Mouse (Mus musculus): ENCODE results near the gene Zfp882.
"Not testable (repeated sequence)": the region's sequence is repeated elsewhere in the genome, so short reads cannot be mapped to it uniquely, and the experiment has no call there.

Zfp882 gene

GRCm38 (mm10) chr8:71908309-71909261 is at the start of gene Zfp882, which contains the start of gene Zfp617:
TSS of gene Zfp882 (plus strand) at chr8:71908608.
TSS of gene Zfp617 (plus strand) at chr8:71908635.
- DNase-seq: peak; percentile 82 to 85

DNA sequence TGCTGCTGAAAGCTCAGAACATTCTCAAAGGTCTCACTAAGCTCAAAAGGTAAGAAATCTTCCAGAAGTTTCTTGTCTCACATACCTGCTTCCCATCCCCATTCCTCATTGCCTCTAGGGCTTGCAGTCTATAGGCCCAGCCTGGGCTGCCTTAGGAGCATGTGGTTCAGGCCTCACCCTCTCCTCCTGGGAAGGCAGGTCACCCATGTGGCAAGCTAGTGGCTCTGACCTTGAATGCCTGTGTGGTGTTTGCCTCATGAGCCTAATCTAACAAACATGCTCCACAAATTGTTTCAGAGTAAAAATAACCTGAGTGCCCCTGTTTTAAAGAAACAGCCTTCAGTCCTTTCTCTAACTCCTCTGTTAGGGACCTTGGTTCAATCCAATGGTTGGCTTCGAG is 46.9 kb upstream of the Zfp882 start:
- not testable (repeated sequence) for DNase-seq

DNA sequence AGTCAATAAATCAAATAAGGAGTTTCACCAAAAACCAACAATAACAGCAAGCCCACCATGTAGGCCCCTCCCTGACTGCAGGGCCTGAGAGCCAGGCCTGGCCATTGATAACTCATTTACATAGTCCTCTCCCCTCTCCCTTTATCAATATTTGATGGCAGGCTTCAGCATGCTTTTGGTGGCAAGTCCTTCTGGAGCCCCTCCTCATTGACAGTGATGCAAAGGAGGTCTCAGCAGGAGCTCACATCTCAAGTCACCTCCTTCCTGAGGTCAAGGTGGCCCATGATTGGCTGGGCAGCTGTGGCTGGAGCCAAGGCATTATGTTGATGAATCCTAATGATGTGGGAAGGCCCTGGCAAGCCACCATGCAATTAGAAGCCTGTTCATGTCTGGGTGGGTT is 46.4 kb upstream of the Zfp882 start:
- DNase-seq: not testable (repeated sequence)

DNA sequence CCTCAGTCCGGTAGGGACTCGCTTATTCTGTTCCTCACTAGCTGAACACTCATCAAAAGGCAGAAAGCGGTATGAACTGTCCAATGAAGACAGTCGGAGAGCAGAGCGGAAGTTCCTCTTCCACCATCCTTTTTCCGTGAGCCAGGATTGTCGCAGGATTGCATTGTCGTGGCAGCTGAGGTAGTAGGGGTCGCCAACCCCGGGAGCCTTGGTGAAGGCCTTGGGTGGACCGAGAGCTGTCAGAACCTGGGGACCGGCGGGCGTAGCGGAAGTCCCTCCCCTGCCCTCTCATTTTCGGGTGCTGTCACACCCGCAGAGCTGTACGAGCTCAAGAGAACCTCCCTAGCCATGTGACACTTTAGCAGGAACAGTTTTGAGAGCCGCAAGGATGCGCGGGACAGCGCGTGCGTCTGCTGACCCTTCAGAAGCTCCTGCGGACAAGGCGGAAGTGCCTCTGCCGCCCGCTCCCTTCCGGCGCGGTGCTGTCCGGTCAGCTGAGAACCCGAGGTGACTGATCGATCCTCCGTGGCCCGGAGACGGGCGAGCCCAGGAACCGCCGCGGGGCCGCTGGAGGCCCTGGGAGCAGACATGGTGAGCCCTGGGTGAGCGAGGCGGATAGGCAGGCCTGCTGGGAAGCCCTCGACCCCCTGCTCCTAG is 26.7 kb upstream of the Zfp882 start, which contains the start of gene Zfp709:
Gene Zfp709, plus strand, starts transcription at position 402 of the 657 bp plus-strand sequence.
- DNase-seq: peak; percentile 62 to 68

DNA sequence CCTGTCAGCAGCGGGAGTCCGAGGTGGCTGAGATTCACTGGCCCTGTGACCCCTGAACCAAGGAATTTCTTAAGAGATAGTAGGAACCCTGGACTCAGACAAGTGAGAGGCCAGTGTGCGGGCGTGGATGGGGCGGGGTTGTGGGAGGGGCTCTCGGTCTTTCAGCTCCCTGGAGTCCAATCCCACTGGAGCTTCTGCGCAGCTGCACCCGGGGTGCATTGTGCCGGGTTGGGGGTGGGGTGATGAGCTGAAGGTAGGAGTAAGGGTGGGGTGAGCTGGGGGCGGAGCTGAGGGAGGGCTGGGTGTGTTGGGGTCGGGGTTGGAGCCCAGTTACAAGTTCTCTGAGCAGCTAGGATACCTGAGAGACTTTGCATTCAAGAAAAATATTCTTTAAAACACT is 7.7 kb upstream of the Zfp882 start:
- not testable (repeated sequence) for DNase-seq

DNA sequence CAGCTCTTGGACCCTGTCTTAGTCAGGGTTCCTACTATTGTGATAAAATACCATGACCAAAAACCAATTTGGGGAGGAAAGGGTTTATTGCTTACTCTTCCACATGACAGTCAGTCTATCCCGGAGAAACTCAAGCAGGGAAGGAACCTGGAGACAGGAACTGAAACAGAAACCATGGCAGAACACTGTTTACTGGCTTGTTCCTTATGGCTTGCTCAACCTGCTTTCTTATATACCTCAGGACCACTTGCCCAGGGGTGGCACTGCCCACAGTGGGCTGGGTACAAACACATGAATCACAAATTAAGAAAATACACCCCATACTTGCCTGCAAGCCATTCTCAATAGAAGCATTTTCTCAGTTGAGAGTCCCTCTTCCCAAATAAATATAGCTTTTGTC is 5.3 kb upstream of the Zfp882 start:
- DNase-seq: not testable (repeated sequence)

DNA sequence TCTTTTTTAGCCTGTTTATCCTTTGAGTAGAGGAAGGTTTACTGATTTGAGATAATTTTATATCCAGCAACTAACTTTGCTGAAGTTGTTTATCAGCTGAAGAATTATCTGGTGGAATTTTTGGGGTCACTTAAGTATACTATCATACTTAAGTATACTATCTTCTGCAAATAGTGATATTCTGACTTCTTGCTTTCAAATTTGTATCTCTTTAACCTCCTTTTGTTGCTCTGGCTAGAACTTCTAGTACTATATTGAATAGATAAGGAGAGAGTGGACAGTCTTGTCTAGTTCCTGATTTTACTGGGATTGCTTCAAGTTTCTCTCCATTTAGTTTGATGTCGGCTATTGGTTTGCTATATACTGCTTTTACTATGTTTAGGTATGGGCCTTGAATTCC is 1.6 kb upstream of the Zfp882 start:
- DNase-seq: no peak

- DNase-seq: no peak
These were observed 580 bp upstream of the Zfp882 start for GRCm38 (mm10) chr8:71907798-71908257.

DNA sequence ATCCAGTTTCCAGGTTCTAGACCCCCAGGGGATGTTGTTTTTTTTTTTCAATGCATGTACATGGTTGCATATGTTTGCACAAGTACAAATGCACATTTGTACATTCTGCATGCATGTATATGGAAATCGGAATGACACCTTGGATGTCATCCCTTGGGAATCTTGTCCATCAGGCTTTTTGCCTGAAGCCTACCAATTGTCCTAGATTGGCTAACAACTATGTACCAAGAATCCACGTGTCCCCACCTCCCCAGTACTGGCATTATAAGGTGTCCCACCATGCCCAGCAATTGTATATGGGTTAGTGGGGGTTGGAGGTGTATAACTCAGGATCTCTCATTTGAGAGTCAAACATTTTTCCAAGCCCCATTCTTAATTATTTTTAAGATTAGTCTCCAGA is 3.9 kb downstream of the Zfp882 start:
- DNase-seq: no peak

DNA sequence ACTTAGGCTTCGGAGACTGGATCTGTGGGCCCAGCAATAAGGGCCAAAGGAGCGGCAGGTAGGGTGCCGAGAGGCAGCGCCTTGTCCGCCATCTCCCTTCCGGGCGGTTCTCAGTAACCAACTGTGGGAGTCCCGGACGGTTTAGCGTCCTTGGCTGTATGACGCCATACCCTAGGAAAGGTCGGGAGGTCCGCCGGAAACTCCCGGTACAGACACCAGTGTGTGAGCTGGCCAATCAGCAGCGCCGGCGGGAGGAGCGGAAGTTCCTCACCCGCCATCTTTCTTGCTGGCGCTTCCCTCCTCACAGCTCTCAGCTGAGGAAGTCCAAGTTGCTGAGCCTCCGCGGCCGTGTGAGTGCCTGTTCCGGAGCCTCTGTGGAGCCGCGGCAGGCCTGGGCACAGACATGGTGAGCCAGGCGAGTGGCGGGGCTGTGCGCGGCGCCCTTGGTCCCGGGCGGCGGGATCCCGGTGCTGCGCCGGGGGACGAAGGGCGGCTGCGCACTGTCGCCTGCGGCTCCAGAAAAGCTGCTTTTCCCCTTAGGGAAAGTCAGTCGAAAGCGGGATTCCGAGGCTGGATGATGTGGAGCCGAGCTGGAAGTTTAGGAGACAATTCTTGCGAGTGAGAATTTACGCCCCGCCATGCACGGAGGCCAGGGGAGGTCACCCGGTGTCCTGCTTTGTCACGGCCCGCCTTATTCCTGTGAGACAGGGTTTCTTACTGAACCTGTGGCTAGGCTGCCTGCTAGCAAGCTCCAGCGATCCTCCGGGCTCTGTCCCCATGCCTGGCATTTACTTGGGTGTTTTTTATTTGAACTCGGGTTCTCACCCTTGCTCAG is 14.4 kb downstream of the Zfp882 start:
- peak; percentile 87 to 88 for DNase-seq

DNA sequence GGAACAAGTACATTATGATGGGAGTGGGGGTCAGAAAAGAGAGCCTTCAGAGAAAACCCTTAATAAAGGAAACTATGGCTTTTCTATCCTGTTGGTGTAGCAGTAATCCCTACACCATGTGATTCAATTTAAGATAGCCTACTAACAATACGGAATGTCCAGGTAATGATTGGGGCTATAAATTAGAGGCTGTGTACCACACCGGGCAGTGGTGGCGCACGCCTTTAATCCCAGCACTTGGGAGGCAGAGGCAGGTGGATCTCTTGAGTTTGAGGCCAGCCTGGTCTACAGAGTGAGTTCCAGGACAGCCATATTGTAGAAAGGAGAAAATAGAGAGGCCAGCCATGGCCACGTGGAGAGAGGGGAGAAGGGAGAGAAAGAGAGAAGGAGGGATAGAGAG is 17.4 kb downstream of the Zfp882 start:
- DNase-seq: no peak

DNA sequence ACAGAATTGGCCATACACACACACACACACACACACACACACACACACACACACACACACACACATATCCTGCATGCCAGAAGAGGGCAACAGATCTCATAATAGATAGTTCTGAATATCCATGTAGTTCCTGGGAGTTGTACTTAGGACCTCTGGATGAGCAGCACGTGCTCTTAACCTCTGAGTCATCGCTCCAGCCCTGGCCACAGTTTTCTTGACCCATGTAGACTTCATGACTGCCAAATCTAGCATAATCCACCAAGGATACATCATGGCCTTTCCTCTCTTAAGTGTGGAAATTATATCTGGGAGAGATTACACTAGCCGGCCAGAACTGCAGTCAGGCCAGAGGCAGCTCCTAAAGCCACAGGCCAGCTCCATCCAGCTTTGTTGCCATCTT is 18.1 kb downstream of the Zfp882 start:
- peak; percentile 45 to 48 for DNase-seq

GRCm38 (mm10) chr8:71927779-71928178 is 19.4 kb downstream of the Zfp882 start:
- no peak for DNase-seq

DNA sequence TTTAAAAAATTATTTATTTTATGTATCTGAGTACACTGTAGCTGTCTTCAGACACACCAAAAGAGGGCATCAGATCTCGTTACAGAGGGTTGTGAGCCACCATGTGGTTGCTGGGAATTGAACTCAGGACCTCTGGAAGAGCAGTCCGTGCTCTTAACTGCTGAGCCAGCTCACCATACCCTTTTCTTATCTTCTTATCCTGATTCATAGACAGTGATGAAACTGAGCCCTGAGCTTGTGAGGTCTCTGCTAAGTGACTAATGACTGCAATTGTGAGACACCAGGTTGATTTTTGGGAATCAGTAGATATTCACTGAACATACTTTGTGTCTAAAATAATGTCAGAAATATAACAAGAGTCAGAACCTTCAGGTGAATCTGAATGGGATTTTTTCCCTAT is 29.6 kb downstream of the Zfp882 start:
- not testable (repeated sequence) for DNase-seq

- peak; percentile 53 to 60 for DNase-seq
These were observed 32.1 kb downstream of the Zfp882 start for GRCm38 (mm10) chr8:71940293-71941208.

DNA sequence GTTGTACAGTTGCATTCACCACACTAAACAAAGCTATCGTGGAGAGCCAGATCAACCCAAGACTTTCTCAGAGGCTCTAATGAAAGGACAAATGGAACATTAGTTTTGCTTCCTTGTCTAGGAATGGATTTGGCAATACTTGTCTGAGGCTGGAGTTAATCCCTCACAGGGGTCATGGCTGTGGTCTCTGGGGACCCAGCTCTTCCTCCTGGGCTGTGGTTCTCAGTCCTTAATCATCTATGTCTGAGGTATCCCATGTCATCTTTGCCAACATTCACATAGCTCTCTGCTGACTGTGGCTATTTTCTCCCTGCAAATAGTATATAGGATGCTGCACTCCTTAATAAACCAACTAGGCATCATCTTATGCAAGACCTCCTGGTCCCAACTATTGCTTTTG is 33.4 kb downstream of the Zfp882 start:
- no peak for DNase-seq

DNA sequence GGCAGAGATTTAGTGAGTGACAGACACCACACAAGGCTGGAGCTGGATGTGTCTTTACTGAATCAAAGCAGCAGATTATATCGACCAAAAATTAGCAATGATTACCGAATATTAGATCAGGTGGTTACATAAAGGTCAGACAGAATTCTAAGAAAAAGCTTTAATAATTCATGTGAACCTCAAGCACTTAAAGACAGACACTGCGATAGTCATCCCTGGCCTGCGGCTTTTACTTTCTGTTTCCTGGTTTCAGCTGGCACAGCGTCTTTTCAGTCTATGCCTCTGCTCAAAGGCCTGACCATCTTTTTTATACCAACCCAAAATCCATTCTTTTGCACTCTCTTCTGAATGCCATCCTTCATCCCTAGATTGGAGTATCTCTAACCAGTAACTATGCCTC is 40.2 kb downstream of the Zfp882 start:
- no peak for DNase-seq

DNA sequence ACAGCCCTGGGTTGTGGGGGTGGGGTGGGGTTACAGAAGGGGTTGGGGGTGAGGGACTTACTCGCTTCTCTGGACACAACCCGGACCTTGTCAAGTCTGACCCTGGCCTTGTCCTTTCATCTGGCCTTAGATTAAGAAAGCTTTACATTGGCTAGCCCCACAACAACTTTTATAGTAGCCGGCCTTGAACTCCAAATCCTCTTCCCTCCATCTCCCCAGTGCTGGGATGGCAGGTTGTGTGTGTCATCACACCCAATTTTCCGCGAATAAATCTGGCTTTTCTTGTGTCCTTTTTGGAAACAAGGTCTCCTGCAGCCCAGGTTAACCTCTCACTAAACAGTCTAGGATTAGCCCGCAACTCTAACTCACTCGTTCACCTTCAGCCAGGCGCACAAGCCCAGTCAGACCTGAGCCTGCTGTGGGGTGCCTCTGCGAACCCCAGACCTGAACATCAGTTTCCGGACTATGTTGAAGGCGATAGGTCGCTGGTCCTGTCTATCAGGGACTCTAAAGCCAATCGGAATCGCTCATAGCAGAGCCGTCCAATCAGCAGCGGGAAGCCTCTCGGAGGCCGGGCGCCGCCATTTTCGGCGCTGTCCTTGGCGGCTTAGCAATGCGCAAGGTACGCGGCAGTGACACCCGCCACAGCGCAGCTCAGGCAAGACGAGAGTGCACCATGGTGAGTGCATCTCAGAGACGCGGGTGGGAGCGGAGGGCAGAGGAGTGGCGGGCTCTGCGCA is 42.2 kb downstream of the Zfp882 start, which contains the start of gene Zfp961:
Gene Zfp961, plus strand, starts transcription at position 557 of the 740 bp plus-strand sequence.
- DNase-seq: peak; percentile 94

DNA sequence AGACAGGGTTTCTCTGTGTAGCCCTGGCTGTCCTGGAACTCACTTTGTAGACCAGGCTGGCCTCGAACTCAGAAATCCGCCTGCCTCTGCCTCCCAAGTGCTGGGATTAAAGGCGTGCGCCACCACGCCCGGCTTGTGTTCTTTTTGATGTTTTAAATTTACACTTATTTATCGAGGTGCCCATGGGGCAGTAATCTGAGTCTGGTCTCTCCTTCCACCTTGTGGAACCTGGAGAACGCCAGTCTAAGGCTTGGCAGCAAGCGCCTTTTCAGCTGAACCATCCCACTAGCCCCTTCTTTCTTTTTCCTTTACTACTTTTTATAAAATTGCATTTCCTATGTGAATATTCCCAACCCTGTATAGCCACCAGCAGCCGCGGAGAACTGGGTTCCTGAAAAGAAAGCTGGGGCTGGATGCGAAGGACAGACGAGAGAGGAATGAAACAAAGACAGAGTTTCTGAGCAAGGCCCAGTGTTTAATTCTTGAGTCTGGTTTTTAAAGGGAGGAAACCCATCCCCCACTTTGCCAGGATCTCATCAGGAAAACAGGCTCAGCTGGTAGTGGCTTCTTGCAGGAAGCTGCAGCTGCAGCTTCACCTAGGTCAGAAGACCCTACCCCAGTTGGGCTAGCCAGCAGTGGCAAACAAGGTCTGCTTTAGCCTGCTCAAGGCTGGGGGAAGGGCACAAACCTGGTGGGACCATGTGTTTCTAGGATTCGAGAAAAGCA is 43.2 kb downstream of the Zfp882 start:
- DNase-seq: peak; percentile 20 to 33

DNA sequence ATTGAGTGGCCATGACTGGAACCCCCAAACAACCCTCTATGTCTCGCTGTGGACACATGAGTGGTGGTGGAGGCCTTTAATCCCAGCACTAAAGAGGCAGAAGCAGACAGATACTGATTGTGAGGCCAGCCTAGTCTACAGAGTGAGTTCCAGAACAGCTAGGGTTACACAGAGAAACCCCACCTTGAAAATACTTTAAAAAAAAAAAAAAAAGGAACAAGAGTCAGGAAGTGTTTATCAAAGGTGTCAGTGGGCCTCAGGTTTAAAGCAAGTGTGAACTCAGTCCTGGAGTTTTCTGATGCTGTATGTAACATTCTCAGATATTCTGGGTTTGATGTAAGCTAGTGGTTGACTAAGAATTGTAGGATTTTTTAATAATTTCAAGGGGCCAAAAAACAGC is 44.1 kb downstream of the Zfp882 start:
- DNase-seq: peak; percentile 6 to 12

Data from B cell, adult 2 months (primary cell).